Mouse (Mus musculus): ENCODE data around the gene Gucy1a1. TPM values are rescaled to one million over a fixed set of nuclear protein-coding genes. Genes with fewer than 3 reads are reported as not detected.
A peak's percentile ranks its signal among the peaks of the same experiment; 100 is the strongest.

The Gucy1a1 gene
- polyA plus RNA-seq, 1 experiment from 2014 or later, result 17.0 TPM

DNA sequence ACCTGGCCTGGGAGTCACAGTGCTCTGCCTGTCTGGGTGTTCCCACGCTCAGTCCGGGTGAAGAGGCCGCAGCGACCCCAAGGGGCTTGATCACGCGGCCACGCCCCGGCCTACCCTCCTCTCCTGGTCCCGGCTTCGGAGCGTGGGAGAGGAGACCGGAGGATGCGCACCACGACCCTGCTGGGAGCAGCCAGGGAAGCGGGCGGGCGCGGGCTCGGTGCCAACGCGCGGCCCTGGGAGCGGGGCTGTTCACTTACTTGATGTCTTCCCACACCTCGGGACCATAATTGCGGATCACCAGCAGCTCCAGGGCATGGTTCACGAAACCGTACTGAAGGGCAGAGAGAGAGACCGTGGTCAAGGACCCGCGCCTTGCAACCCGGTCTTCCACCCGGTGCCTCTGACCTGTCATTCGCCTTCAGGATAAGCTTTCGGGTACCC is 71.8 kb downstream of the Gucy1a1 start:
- Histone ChIP-seq H3K27ac (replicated peaks) (peak overlapping the region; percentile 87), H3K9ac (replicated peaks) (peak overlapping the region; percentile 81), H3K9me3 (replicated peaks) (no peaks in the 10 kb centered on the region), H3K4me1 (peaks cover 14% of the 10 kb centered on the region; the same call in 1 of the 2 replicates), H3K36me3 (no peaks in the 10 kb centered on the region), H3K4me3 (replicated peaks) (peak overlapping the region; percentile 70), H3K4me2 (peak overlapping the region; percentile 94), H3K27me3 (replicated peaks) (no peaks in the 10 kb centered on the region)
- under 1% methylated on average over 34 of the region's 34 CpGs for WGBS
- peak; percentile 79 for ATAC-seq (ENCODE audit: low FRiP score)

DNA sequence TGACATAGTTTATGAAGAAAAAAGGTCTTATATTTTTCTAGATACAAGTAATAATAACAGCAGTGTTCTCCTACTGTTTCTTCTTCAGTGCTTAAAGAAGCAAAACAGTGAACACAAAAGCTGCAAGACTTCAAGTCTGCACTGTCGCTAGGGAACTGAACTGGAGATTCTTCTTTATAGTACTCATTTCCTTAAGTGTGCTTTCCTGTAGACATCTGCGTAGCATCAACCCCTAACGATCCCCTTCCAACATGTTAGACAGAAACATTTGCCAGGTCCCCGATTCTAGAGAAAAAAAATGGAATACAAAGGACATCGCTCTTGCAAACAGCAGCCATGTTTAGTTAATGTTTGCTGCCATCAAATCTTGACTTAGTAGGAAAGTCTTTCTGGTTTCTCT is 77.8 kb downstream of the Gucy1a1 start:
- 82% methylated on average over 5 of the region's 5 CpGs for WGBS
- Histone ChIP-seq H3K4me2 (no peak overlapping the region), H3K9ac (replicated peaks) (no peak overlapping the region), H3K4me1 (0 out of 2 replicates have a peak, but pooled peaks cover 5% of the 10 kb centered on the region), H3K27ac (replicated peaks) (no peak overlapping the region), H3K27me3 (replicated peaks) (no peaks in the 10 kb centered on the region), H3K36me3 (no peaks in the 10 kb centered on the region), H3K9me3 (replicated peaks) (no peaks in the 10 kb centered on the region), H3K4me3 (replicated peaks) (no peak overlapping the region)
- no peak for ATAC-seq (ENCODE audit: low FRiP score)

DNA sequence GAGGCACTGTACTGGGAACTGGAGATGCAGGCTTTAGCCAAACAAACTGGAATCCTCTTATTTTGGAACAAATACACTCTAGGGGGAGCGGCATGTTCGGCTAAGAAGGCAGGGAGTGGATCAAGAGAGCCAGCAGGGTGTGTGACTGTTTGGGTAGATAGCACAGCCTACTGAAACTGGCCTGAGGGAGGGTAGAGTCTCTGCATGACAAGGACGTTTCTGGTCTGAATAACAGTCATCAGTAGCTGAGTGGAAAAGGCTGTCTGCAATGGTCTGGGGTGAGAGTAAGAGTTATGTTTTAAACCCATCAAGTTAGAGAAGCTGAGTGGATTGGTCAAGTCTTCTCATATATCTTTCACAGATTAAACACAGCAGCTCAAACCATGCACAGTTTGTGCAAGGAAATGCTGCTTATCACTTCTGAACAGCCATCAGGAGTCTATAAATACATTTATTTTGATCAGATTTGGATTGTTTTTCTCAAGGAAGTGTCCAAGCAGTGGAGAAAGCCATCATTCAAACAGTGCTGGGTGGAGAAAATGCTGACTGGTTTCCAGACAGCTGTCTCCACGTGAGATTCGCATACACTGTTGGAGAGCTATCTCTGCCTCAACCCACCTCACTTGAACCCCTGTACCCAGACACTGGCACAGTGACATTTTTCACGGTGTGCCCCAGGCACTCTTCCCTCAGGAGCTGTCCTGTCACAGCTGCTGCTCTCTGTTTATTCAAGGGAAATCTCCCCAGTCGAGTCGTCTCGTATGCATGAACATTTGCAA is 84.0 kb downstream of the Gucy1a1 start:
- no peaks in the 10 kb centered on the region for H3K27me3 ChIP-seq (replicated peaks)
- no peaks in the 10 kb centered on the region for H3K4me1 ChIP-seq
- H3K4me2 ChIP-seq, result no peak overlapping the region
- H3K27ac ChIP-seq (replicated peaks), result no peak overlapping the region
- H3K36me3 ChIP-seq, result no peaks in the 10 kb centered on the region
- no peak overlapping the region for H3K4me3 ChIP-seq (replicated peaks)
- no peaks in the 10 kb centered on the region for H3K9me3 ChIP-seq (replicated peaks)
- H3K9ac ChIP-seq (replicated peaks), result no peak overlapping the region
- 30% methylated on average over 9 of the region's 9 CpGs for WGBS
- ATAC-seq (ENCODE audit: low FRiP score), result 0 out of 2 replicates have a peak, but pooled peaks have one; percentile 28

- Histone ChIP-seq H3K27me3 (replicated peaks) (no peaks in the 10 kb centered on the region), H3K9ac (replicated peaks) (no peak overlapping the region), H3K4me3 (replicated peaks) (no peak overlapping the region), H3K27ac (replicated peaks) (no peak overlapping the region), H3K9me3 (replicated peaks) (no peaks in the 10 kb centered on the region), H3K36me3 (no peaks in the 10 kb centered on the region), H3K4me2 (no peak overlapping the region), H3K4me1 (no peaks in the 10 kb centered on the region)
- no peak for ATAC-seq (ENCODE audit: low FRiP score)
- 68% methylated on average over 5 of the region's 5 CpGs for WGBS
These were observed 88.4 kb downstream of the Gucy1a1 start for GRCm38 (mm10) chr3:82057201-82057600.

DNA sequence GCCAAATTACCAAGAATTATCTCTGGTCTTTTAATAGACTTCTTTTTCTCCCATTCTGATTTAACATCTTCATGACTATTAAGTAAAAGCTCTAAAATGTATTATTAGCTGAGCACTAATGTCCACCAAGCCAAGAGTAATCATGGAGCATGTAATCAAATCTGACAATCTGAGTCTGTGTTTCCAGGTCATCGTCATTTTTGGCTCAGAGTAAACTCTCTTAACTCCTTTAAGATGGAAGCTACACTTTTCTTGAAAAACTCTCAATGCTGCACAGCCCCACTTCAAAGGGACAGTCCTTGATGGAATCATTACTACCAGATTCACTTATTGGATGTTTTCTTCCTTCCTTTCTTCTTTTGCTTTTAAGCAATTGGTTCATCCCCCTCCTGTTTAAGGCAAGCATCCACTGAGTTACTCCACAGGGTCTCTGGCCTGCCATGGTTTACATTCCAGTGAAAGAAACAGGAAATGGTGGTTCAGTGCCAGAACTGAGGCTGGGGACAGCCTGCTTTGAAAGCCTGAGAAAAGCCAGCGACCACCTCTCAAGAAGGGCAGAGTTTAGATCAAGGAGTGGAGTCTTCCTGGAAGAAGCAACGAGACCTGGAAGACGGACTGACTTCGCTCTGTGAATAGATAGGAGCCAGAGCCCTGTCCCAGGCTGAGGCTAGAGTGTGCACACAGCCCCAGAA is 91.2 kb downstream of the Gucy1a1 start:
- H3K27ac ChIP-seq (replicated peaks), result no peak overlapping the region
- no peaks in the 10 kb centered on the region for H3K4me1 ChIP-seq
- no peak for ATAC-seq (ENCODE audit: low FRiP score)
- H3K36me3 ChIP-seq, result no peaks in the 10 kb centered on the region
- no peak overlapping the region for H3K4me3 ChIP-seq (replicated peaks)
- 74% methylated on average over 5 of the region's 5 CpGs for WGBS
- H3K9me3 ChIP-seq (replicated peaks), result no peaks in the 10 kb centered on the region
- H3K9ac ChIP-seq (replicated peaks), result no peak overlapping the region
- H3K4me2 ChIP-seq, result no peak overlapping the region
- H3K27me3 ChIP-seq (replicated peaks), result no peaks in the 10 kb centered on the region

- Histone ChIP-seq H3K9me3 (replicated peaks) (no peaks in the 10 kb centered on the region), H3K36me3 (no peaks in the 10 kb centered on the region), H3K4me3 (replicated peaks) (no peak overlapping the region), H3K4me1 (0 out of 2 replicates have a peak, but pooled peaks cover 3% of the 10 kb centered on the region), H3K27ac (replicated peaks) (no peak overlapping the region), H3K4me2 (no peak overlapping the region), H3K9ac (replicated peaks) (no peak overlapping the region), H3K27me3 (replicated peaks) (no peaks in the 10 kb centered on the region)
- no peak for ATAC-seq (ENCODE audit: low FRiP score)
- WGBS, result 37% methylated on average over 2 of the region's 2 CpGs
These were observed 93.6 kb downstream of the Gucy1a1 start for GRCm38 (mm10) chr3:82052029-82052428.

GRCm38 (mm10) chr3:82051468-82051867 is 94.1 kb downstream of the Gucy1a1 start:
- Histone ChIP-seq H3K36me3 (no peaks in the 10 kb centered on the region), H3K4me3 (replicated peaks) (no peak overlapping the region), H3K27ac (replicated peaks) (no peak overlapping the region), H3K4me2 (no peak overlapping the region), H3K27me3 (replicated peaks) (no peaks in the 10 kb centered on the region), H3K9ac (replicated peaks) (no peak overlapping the region), H3K9me3 (replicated peaks) (no peaks in the 10 kb centered on the region), H3K4me1 (0 out of 2 replicates have a peak, but pooled peaks cover 3% of the 10 kb centered on the region)
- ATAC-seq (ENCODE audit: low FRiP score), result no peak

GRCm38 (mm10) chr3:82048681-82049080 is 96.9 kb downstream of the Gucy1a1 start:
- H3K27ac ChIP-seq (replicated peaks), result no peak overlapping the region

DNA sequence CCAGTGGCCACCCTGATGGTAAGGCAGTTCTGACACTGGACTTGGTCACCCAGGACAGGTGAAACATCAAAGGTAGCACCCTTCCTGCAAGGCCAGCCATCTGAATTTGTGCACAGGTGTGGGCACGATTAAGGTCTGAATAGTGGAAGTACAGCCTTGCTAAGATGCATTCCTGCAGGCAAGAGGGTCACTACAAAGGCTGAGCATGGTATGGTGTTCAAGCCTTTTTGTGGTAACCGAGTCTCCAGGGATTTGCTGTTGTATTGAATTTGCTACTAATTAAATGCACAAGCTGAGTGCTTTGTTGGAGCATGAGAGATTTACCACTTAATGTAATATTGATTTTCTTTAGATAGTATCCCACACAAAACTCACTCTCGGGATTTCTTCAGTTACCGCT is 97.5 kb downstream of the Gucy1a1 start:
- Histone ChIP-seq H3K4me1 (0 out of 2 replicates have a peak, but pooled peaks cover 3% of the 10 kb centered on the region), H3K36me3 (0 out of 2 replicates have a peak, but pooled peaks cover 2% of the 10 kb centered on the region), H3K27me3 (replicated peaks) (no peaks in the 10 kb centered on the region), H3K9me3 (replicated peaks) (no peaks in the 10 kb centered on the region), H3K9ac (replicated peaks) (no peak overlapping the region), H3K4me2 (no peak overlapping the region), H3K4me3 (replicated peaks) (no peak overlapping the region), H3K27ac (replicated peaks) (no peak overlapping the region)
- WGBS, result 47% methylated on average over 4 of the region's 4 CpGs
- no peak for ATAC-seq (ENCODE audit: low FRiP score)

More at GRCm38 (mm10) chr3:82048681-82049080, 96.9 kb downstream of the Gucy1a1 start:
- Histone ChIP-seq H3K36me3 (0 out of 2 replicates have a peak, but pooled peaks cover 2% of the 10 kb centered on the region), H3K9ac (replicated peaks) (no peak overlapping the region), H3K4me1 (0 out of 2 replicates have a peak, but pooled peaks cover 3% of the 10 kb centered on the region), H3K4me2 (no peak overlapping the region), H3K9me3 (replicated peaks) (no peaks in the 10 kb centered on the region), H3K4me3 (replicated peaks) (no peak overlapping the region), H3K27me3 (replicated peaks) (no peaks in the 10 kb centered on the region)
- no peak for ATAC-seq (ENCODE audit: low FRiP score)
- 61% methylated on average over 7 of the region's 7 CpGs for WGBS

- no peak for ATAC-seq (ENCODE audit: low FRiP score)
- H3K27ac ChIP-seq (replicated peaks), result no peak overlapping the region
- no peak overlapping the region for H3K9ac ChIP-seq (replicated peaks)
- 0 out of 2 replicates have a peak, but pooled peaks cover 3% of the 10 kb centered on the region for H3K4me1 ChIP-seq
- H3K36me3 ChIP-seq, result 0 out of 2 replicates have a peak, but pooled peaks cover 2% of the 10 kb centered on the region
- H3K4me2 ChIP-seq, result no peak overlapping the region
- 32% methylated on average over 8 of the region's 8 CpGs for WGBS
- H3K9me3 ChIP-seq (replicated peaks), result no peaks in the 10 kb centered on the region
- no peak overlapping the region for H3K4me3 ChIP-seq (replicated peaks)
- no peaks in the 10 kb centered on the region for H3K27me3 ChIP-seq (replicated peaks)
These were observed 98.4 kb downstream of the Gucy1a1 start for GRCm38 (mm10) chr3:82047100-82047753.

GRCm38 (mm10) chr3:82046087-82046486 is 99.5 kb downstream of the Gucy1a1 start:
- no peak for ATAC-seq (ENCODE audit: low FRiP score)

More at GRCm38 (mm10) chr3:82046087-82046486, 99.5 kb downstream of the Gucy1a1 start:
- no peaks in the 10 kb centered on the region for H3K27me3 ChIP-seq (replicated peaks)
- H3K9me3 ChIP-seq (replicated peaks), result no peaks in the 10 kb centered on the region
- 90% methylated on average over 8 of the region's 8 CpGs for WGBS
- no peak overlapping the region for H3K9ac ChIP-seq (replicated peaks)
- H3K36me3 ChIP-seq, result 0 out of 2 replicates have a peak, but pooled peaks cover 2% of the 10 kb centered on the region
- no peak overlapping the region for H3K4me2 ChIP-seq
- 0 out of 2 replicates have a peak, but pooled peaks cover 3% of the 10 kb centered on the region for H3K4me1 ChIP-seq
- no peak overlapping the region for H3K4me3 ChIP-seq (replicated peaks)
- H3K27ac ChIP-seq (replicated peaks), result no peak overlapping the region

Data from neural tube, embryonic 15.5 days (tissue).